Mouse (Mus musculus) neural tube, embryonic 15.5 days (tissue): ENCODE measurements around the gene Ccdc151. TPM values are rescaled to one million over a fixed set of nuclear protein-coding genes. Genes with fewer than 3 reads are reported as not detected.

Source experiments
- ATAC-seq: fragments of 200-750 bp; cut with Nextera tagmentation; 2 replicates; pipeline ENCODE4 v1.8.0; 2017; ENCODE audit warnings: mild to moderate bottlenecking, moderate TSS enrichment, moderate library complexity; ENCODE audit not compliant: low FRiP score
- H3K27ac ChIP-seq: fragments of 300-500 bp; sonication (generic); replicated peaks from 2 replicates; pipeline ENCODE4 v1.5.1; 2015; ENCODE audit warnings: mild to moderate bottlenecking, inconsistent platforms
- H3K27me3 ChIP-seq: fragments of 300-500 bp; sonication (generic); replicated peaks from 2 replicates; pipeline ENCODE4 v1.6.1; 2015; ENCODE audit warnings: inconsistent platforms
- H3K36me3 ChIP-seq: fragments of 300-500 bp; sonication (generic); 2 replicates; pipeline ENCODE4 v1.6.1; 2015; ENCODE audit warnings: inconsistent platforms
- H3K4me1 ChIP-seq: fragments of 300-500 bp; sonication (generic); 2 replicates; pipeline ENCODE4 v1.6.1; 2015; ENCODE audit warnings: inconsistent platforms
- H3K4me2 ChIP-seq: fragments of 300-500 bp; sonication (generic); 2 replicates; pipeline ENCODE4 v1.6.1; 2015; ENCODE audit warnings: inconsistent platforms, mild to moderate bottlenecking, moderate library complexity
- H3K4me3 ChIP-seq: fragments of 300-500 bp; sonication (generic); replicated peaks from 2 replicates; pipeline ENCODE4 v1.5.1; 2015; ENCODE audit warnings: mild to moderate bottlenecking, inconsistent platforms
- H3K9ac ChIP-seq: fragments of 300-500 bp; sonication (generic); replicated peaks from 2 replicates; pipeline ENCODE4 v1.6.1; 2015; ENCODE audit warnings: mild to moderate bottlenecking, inconsistent platforms
- H3K9me3 ChIP-seq: fragments of 300-500 bp; sonication (generic); replicated peaks from 2 replicates; pipeline ENCODE4 v1.6.1; 2016; ENCODE audit warnings: inconsistent platforms
- WGBS: fragments of 180-500 bp; shearing (Covaris S2); methylation state at CpG from one replicate; pipeline ENCODE4 v1.1.7; 2015; ENCODE audit warnings: mixed read lengths; 5-methylcytosine and 5-hydroxymethylcytosine counted together
- polyA plus RNA-seq: library from polyadenylated mRNA; unstranded; fragments of >200 nt; fragmentation: Nextera tagmentation; extraction: Ambion mirVana; gene quantifications from 2 replicates; pipeline ENCODE4 v1.2.1, GENCODE M21; 2015

Ccdc151 gene
- polyA plus RNA-seq, 1 experiment from 2014 or later: 4.0 TPM

- peaks cover 25% of the 10 kb centered on the region for H3K4me1 ChIP-seq
- H3K27ac ChIP-seq: no peak overlapping the region
- no peaks in the 10 kb centered on the region for H3K9me3 ChIP-seq
- no peaks in the 10 kb centered on the region for H3K36me3 ChIP-seq
- WGBS: 82% methylated on average over 4 of the region's 4 CpGs
- H3K9ac ChIP-seq: no peak overlapping the region
- ATAC-seq: no peak
- H3K4me3 ChIP-seq: no peak overlapping the region
- peaks cover 50% of the 10 kb centered on the region for H3K27me3 ChIP-seq
- H3K4me2 ChIP-seq: no peak overlapping the region
Observed at GRCm38 (mm10) chr9:21992227-21992626, 10.2 kb downstream of the Ccdc151 start.

- Histone ChIP-seq H3K27me3 (peaks cover 61% of the 10 kb centered on the region), H3K4me1 (peaks cover 25% of the 10 kb centered on the region), H3K27ac (no peak within 1 kb of the TSS), H3K4me2 (peak within 1 kb of the TSS; percentile 62), H3K36me3 (no peaks in the 10 kb centered on the region), H3K4me3 (peak within 1 kb of the TSS; percentile 34), H3K9me3 (no peaks in the 10 kb centered on the region), H3K9ac (peak within 1 kb of the TSS; percentile 17)
- 1% methylated on average over 40 of the region's 42 CpGs for WGBS
- peak; percentile 19; the same call in 1 of the 2 replicates for ATAC-seq
Observed at GRCm38 (mm10) chr9:21989230-21990110, 13.0 kb downstream of the Ccdc151 start, which contains the start of gene Rgl3. Rgl3 (minus strand) TSS chr9:21989446.

- Histone ChIP-seq H3K9ac (peak overlapping the region; percentile 17), H3K4me1 (peaks cover 25% of the 10 kb centered on the region), H3K9me3 (no peaks in the 10 kb centered on the region), H3K27ac (no peak overlapping the region), H3K27me3 (peaks cover 61% of the 10 kb centered on the region), H3K36me3 (no peaks in the 10 kb centered on the region), H3K4me2 (peak overlapping the region; percentile 62), H3K4me3 (peak overlapping the region; percentile 34)
- WGBS: under 1% methylated on average over 32 of the region's 32 CpGs
- no peak for ATAC-seq
Observed at GRCm38 (mm10) chr9:21988421-21989101, 13.9 kb downstream of the Ccdc151 start.

- no peaks in the 10 kb centered on the region for H3K36me3 ChIP-seq
- no peaks in the 10 kb centered on the region for H3K9me3 ChIP-seq
- peaks cover 25% of the 10 kb centered on the region for H3K4me1 ChIP-seq
- peaks cover 61% of the 10 kb centered on the region for H3K27me3 ChIP-seq
- peak overlapping the region; percentile 34 for H3K4me3 ChIP-seq
- 11% methylated on average over 32 of the region's 36 CpGs for WGBS
- H3K4me2 ChIP-seq: peak overlapping the region; percentile 62
- 0 out of 2 replicates have a peak overlapping the region, but pooled peaks have one; percentile 17 for H3K9ac ChIP-seq
- ATAC-seq: no peak
- no peak overlapping the region for H3K27ac ChIP-seq
Observed at GRCm38 (mm10) chr9:21987592-21988342, 14.7 kb downstream of the Ccdc151 start.

- H3K27me3 ChIP-seq: peaks cover 28% of the 10 kb centered on the region
- ATAC-seq: no peak
- H3K4me3 ChIP-seq: no peak overlapping the region
- H3K36me3 ChIP-seq: no peaks in the 10 kb centered on the region
- H3K27ac ChIP-seq: no peak overlapping the region
- H3K9ac ChIP-seq: no peak overlapping the region
- 32% methylated on average over 3 of the region's 3 CpGs for WGBS
- no peaks in the 10 kb centered on the region for H3K9me3 ChIP-seq
- peaks cover 12% of the 10 kb centered on the region for H3K4me1 ChIP-seq
- no peak overlapping the region for H3K4me2 ChIP-seq
Observed at GRCm38 (mm10) chr9:21983911-21984310, 18.5 kb downstream of the Ccdc151 start.

GRCm38 (mm10) chr9:21978398-21979128, 23.9 kb downstream of the Ccdc151 start:
- Histone ChIP-seq H3K27me3 (no peaks in the 10 kb centered on the region; the same call in 1 of the 2 replicates), H3K9me3 (no peaks in the 10 kb centered on the region), H3K4me2 (no peak overlapping the region), H3K4me1 (no peaks in the 10 kb centered on the region), H3K9ac (no peak overlapping the region), H3K4me3 (no peak overlapping the region), H3K36me3 (no peaks in the 10 kb centered on the region), H3K27ac (no peak overlapping the region)
- ATAC-seq: no peak
- WGBS: 89% methylated on average over 4 of the region's 4 CpGs

GRCm38 (mm10) chr9:21977972-21978371, 24.5 kb downstream of the Ccdc151 start:
- Histone ChIP-seq H3K9me3 (no peaks in the 10 kb centered on the region), H3K9ac (no peak overlapping the region), H3K27me3 (no peaks in the 10 kb centered on the region; the same call in 1 of the 2 replicates), H3K4me3 (no peak overlapping the region), H3K36me3 (no peaks in the 10 kb centered on the region), H3K27ac (no peak overlapping the region), H3K4me2 (no peak overlapping the region), H3K4me1 (no peaks in the 10 kb centered on the region)
- ATAC-seq: no peak
- WGBS: 23% methylated on average over 2 of the region's 2 CpGs

- 84% methylated on average over 5 of the region's 5 CpGs for WGBS
- Histone ChIP-seq H3K4me3 (no peak overlapping the region), H3K4me2 (no peak overlapping the region), H3K9ac (no peak overlapping the region), H3K27ac (no peak overlapping the region), H3K36me3 (no peaks in the 10 kb centered on the region), H3K9me3 (no peaks in the 10 kb centered on the region), H3K27me3 (no peaks in the 10 kb centered on the region; the same call in 1 of the 2 replicates), H3K4me1 (no peaks in the 10 kb centered on the region)
- no peak for ATAC-seq
Observed at GRCm38 (mm10) chr9:21977331-21977730, 25.1 kb downstream of the Ccdc151 start.

GRCm38 (mm10) chr9:21976626-21977175, 25.7 kb downstream of the Ccdc151 start:
- H3K4me3 ChIP-seq: no peak overlapping the region
- H3K27ac ChIP-seq: no peak overlapping the region
- no peaks in the 10 kb centered on the region for H3K36me3 ChIP-seq
- no peaks in the 10 kb centered on the region for H3K4me1 ChIP-seq
- ATAC-seq: no peak
- WGBS: 90% methylated on average over 10 of the region's 10 CpGs
- no peaks in the 10 kb centered on the region for H3K9me3 ChIP-seq
- H3K27me3 ChIP-seq: no peaks in the 10 kb centered on the region
- H3K9ac ChIP-seq: no peak overlapping the region
- H3K4me2 ChIP-seq: no peak overlapping the region

- Histone ChIP-seq H3K9ac (no peak overlapping the region), H3K4me3 (no peak overlapping the region), H3K4me1 (no peaks in the 10 kb centered on the region), H3K27ac (no peak overlapping the region), H3K4me2 (no peak overlapping the region), H3K36me3 (no peaks in the 10 kb centered on the region), H3K27me3 (0 out of 2 replicates have a peak, but pooled peaks cover 3% of the 10 kb centered on the region), H3K9me3 (no peaks in the 10 kb centered on the region)
- 93% methylated on average over 4 of the region's 4 CpGs for WGBS
- ATAC-seq: no peak
Observed at GRCm38 (mm10) chr9:21969304-21969703, 33.1 kb downstream of the Ccdc151 start.
